Mouse (Mus musculus) adrenal gland, postnatal 4 days (tissue): ENCODE results near the gene Gm28372. TPM values are rescaled to one million over a fixed set of nuclear protein-coding genes. Genes with fewer than 3 reads are reported as not detected.

Experiments used
- DNase-seq, 2 experiments: peaks; one replicate each; pipeline ENCODE4 v3.0.0; 2021 to 2022; ENCODE audit warnings: low spot score in 2 of 2, mixed read lengths in 2 of 2
- total RNA-seq, 2 experiments: library from RNA; stranded (reverse); gene quantifications; 2 replicates each; pipeline ENCODE4 v1.2.3; 2021

Gene Gm28372
- total RNA-seq, 2 experiments from 2014 or later, result not detected

- DNase-seq, result peak; percentile 67 to 77
These were observed 6.8 kb downstream of the Gm28372 start for GRCm38 (mm10) chr2:130411558-130412495.

- no peak for DNase-seq
These were observed 7.7 kb downstream of the Gm28372 start for GRCm38 (mm10) chr2:130412775-130413174.

GRCm38 (mm10) chr2:130414094-130414856 is 9.2 kb downstream of the Gm28372 start:
- DNase-seq, result no peak

GRCm38 (mm10) chr2:130421781-130422620 is 17.0 kb downstream of the Gm28372 start:
- DNase-seq, result no peak

- peak; percentile 43 to 65 for DNase-seq
These were observed 18.5 kb downstream of the Gm28372 start for GRCm38 (mm10) chr2:130423397-130424125.

- DNase-seq, result peak; percentile 72 to 84
These were observed 19.3 kb downstream of the Gm28372 start, which contains the start of the genes Vps16 and Pced1a for GRCm38 (mm10) chr2:130424126-130424853. Vps16 (plus strand) TSS chr2:130424339. Pced1a (minus strand) TSS chr2:130424701.

GRCm38 (mm10) chr2:130425112-130425511 is 20.1 kb downstream of the Gm28372 start:
- DNase-seq, result no peak

- no peak for DNase-seq
These were observed 24.8 kb downstream of the Gm28372 start for GRCm38 (mm10) chr2:130429851-130430250.

GRCm38 (mm10) chr2:130430484-130430883 is 25.4 kb downstream of the Gm28372 start:
- no peak for DNase-seq

GRCm38 (mm10) chr2:130432157-130432556 is 27.1 kb downstream of the Gm28372 start:
- no peak for DNase-seq

GRCm38 (mm10) chr2:130433152-130433551 is 28.1 kb downstream of the Gm28372 start:
- no peak for DNase-seq

- DNase-seq, result no peak
These were observed 31.7 kb downstream of the Gm28372 start for GRCm38 (mm10) chr2:130436769-130437168.

- no peak for DNase-seq
These were observed 33.8 kb downstream of the Gm28372 start for GRCm38 (mm10) chr2:130438861-130439260.

GRCm38 (mm10) chr2:130439840-130440480 is 34.9 kb downstream of the Gm28372 start:
- no peak for DNase-seq

GRCm38 (mm10) chr2:130442162-130442561 is 37.1 kb downstream of the Gm28372 start:
- no peak for DNase-seq

GRCm38 (mm10) chr2:130448449-130448848 is 43.4 kb downstream of the Gm28372 start:
- no peak for DNase-seq

- DNase-seq, result no peak
These were observed 44.2 kb downstream of the Gm28372 start for GRCm38 (mm10) chr2:130449021-130449793.

GRCm38 (mm10) chr2:130449794-130450433 is 44.9 kb downstream of the Gm28372 start, which contains the start of gene Ptpra:
Ptpra (plus strand) TSS chr2:130450278.
- peak; percentile 80 to 82 for DNase-seq
